Mouse (Mus musculus): ENCODE measurements around the gene Olfr1232. TPM values are rescaled to one million over a fixed set of nuclear protein-coding genes. Genes with fewer than 3 reads are reported as not detected.

The Olfr1232 gene
- polyA plus RNA-seq (2012; ENCODE audit: low replicate concordance), result not detected in 2 replicates

DNA sequence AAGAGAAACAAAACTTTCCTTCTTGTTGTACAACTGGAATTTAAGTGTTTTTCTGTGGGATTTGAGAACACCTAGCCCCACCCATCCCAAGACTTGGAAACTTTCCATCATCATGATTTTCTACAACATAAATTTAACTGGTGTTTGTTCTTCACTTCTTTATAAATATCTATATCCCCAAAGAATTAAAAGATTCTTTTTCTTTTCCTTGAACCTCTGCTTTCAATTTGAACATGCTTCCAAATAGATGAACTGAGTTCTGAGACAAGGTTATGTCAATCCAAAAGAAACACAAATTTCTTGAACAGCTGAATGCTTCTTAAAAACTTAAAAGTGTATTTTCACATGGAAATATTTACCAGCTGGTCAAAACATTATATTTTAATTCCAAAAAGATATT is at the start of gene Olfr1232:
Gene Olfr1232 (minus strand): TSS at position 101 of the 400 bp plus-strand sequence.

DNA sequence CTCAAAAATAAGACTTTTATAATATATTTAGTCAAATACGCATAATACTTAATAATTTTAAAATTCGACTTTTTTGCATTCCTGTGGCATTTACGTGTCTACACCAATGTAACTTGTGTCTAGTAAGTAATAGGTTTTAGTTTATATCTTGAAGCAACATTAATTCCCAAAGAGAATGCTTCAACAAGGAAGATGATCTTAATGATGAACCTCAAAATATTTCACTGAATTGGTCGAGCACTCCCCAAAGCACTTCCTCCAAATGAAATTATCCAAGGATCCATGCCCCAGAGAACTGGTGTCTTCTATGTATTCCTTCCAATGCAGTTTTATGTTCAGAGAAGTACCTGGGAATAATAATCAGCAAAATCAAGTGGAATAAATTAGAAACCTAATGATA is 35.3 kb upstream of the Olfr1232 start, which contains the start of gene Olfr1234:
Gene Olfr1234 (minus strand): TSS at position 101 of the 400 bp plus-strand sequence.

GRCm38 (mm10) chr2:89342298-89342697 is 12.8 kb upstream of the Olfr1232 start, which contains the start of gene Olfr1233:
Gene Olfr1233 (minus strand): TSS chr2:89342398.

GRCm38 (mm10) chr2:89306974-89307373 is 22.5 kb downstream of the Olfr1232 start, which contains the start of gene Olfr1231:
Gene Olfr1231 (minus strand): TSS chr2:89307074.

DNA sequence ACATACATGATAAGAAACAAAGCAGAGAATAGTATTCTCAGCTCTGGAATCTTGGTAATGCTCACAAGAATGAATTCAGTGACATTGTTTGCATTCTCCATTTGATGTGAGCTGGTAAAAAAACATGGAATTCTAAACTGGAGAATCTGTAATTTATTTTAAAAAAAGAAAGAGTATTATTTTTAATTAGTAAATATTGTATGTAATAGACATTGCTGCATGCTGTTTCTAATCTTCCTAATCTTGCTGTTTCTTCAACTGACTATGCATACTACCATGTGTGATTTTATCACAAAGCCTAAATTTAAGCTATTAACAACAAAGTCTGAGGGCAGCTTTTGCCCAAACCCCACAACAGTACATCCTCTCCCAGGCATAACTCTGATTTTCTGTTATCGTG is 32.3 kb downstream of the Olfr1232 start, which contains the start of gene Olfr1230:
Gene Olfr1230 (minus strand): TSS at position 101 of the 400 bp plus-strand sequence.

GRCm38 (mm10) chr2:89287914-89288313 is 41.6 kb downstream of the Olfr1232 start, which contains the start of gene Olfr1229:
Gene Olfr1229 (minus strand): TSS chr2:89288014.

Other genes with a start within 250 kb of the Olfr1232 start
- not detected in 2 replicates for gene Olfr1219, start 246.2 kb downstream of the Olfr1232 start, polyA plus RNA-seq (2012; ENCODE audit: low replicate concordance)
- gene Olfr1220, start 222.8 kb downstream of the Olfr1232 start, polyA plus RNA-seq (2012; ENCODE audit: low replicate concordance), result not detected in 2 replicates
- gene Olfr1221, start 212.4 kb downstream of the Olfr1232 start, polyA plus RNA-seq (2012; ENCODE audit: low replicate concordance), result not detected in 2 replicates
- gene Olfr1222, start 196.6 kb downstream of the Olfr1232 start, polyA plus RNA-seq (2012; ENCODE audit: low replicate concordance), result not detected in 2 replicates
- not detected in 2 replicates for gene Olfr1223, start 178.1 kb downstream of the Olfr1232 start, polyA plus RNA-seq (2012; ENCODE audit: low replicate concordance)
- gene Olfr1224-ps1, start 165.6 kb downstream of the Olfr1232 start, polyA plus RNA-seq (2012; ENCODE audit: low replicate concordance), result 0.26 TPM in 1 of 2 replicates, not detected in the other
- gene Olfr1225, start 155.0 kb downstream of the Olfr1232 start, polyA plus RNA-seq (2012; ENCODE audit: low replicate concordance), result not detected in 2 replicates
- gene Olfr1226, start 129.6 kb downstream of the Olfr1232 start, polyA plus RNA-seq (2012; ENCODE audit: low replicate concordance), result not detected in 2 replicates
- gene Olfr1228, start 75.6 kb downstream of the Olfr1232 start, polyA plus RNA-seq (2012; ENCODE audit: low replicate concordance), result not detected in 2 replicates
- gene Olfr1229, start 41.7 kb downstream of the Olfr1232 start, polyA plus RNA-seq (2012; ENCODE audit: low replicate concordance), result not detected in 2 replicates
- gene Olfr1230, start 32.4 kb downstream of the Olfr1232 start, polyA plus RNA-seq (2012; ENCODE audit: low replicate concordance), result not detected in 2 replicates
- 0.39 TPM in 1 of 2 replicates, not detected in the other for gene Olfr1231, start 22.6 kb downstream of the Olfr1232 start, polyA plus RNA-seq (2012; ENCODE audit: low replicate concordance)
- gene Olfr1233, start 12.7 kb upstream of the Olfr1232 start, polyA plus RNA-seq (2012; ENCODE audit: low replicate concordance), result not detected in 2 replicates
- not detected in 2 replicates for gene Olfr1234, start 35.2 kb upstream of the Olfr1232 start, polyA plus RNA-seq (2012; ENCODE audit: low replicate concordance)
- gene Olfr1238, start 80.0 kb upstream of the Olfr1232 start, polyA plus RNA-seq (2012; ENCODE audit: low replicate concordance), result not detected in 2 replicates
- gene Olfr1239, start 90.7 kb upstream of the Olfr1232 start, polyA plus RNA-seq (2012; ENCODE audit: low replicate concordance), result not detected in 2 replicates
- not detected in 2 replicates for gene Olfr1240, start 113.3 kb upstream of the Olfr1232 start, polyA plus RNA-seq (2012; ENCODE audit: low replicate concordance)
- gene Olfr1241, start 157.5 kb upstream of the Olfr1232 start, polyA plus RNA-seq (2012; ENCODE audit: low replicate concordance), result not detected in 2 replicates
- gene Olfr1242, start 168.7 kb upstream of the Olfr1232 start, polyA plus RNA-seq (2012; ENCODE audit: low replicate concordance), result not detected in 2 replicates
- not detected in 2 replicates for gene Olfr1243, start 201.8 kb upstream of the Olfr1232 start, polyA plus RNA-seq (2012; ENCODE audit: low replicate concordance)
- not detected in 2 replicates for gene Olfr1245, start 248.8 kb upstream of the Olfr1232 start, polyA plus RNA-seq (2012; ENCODE audit: low replicate concordance)